Mouse (Mus musculus) bone marrow, adult 2 months (tissue): ENCODE measurements around the gene Olfr31. TPM values are rescaled to one million over a fixed set of nuclear protein-coding genes. Genes with fewer than 3 reads are reported as not detected.

Experiments
- H3K27ac ChIP-seq: fragments of 200-500 bp; 2 replicates; pipeline ENCODE4 v1.5.1; 2012; ENCODE audit warnings: low read depth, mild to moderate bottlenecking, control low read depth, inconsistent platforms, low read length; ENCODE audit not compliant: control insufficient read depth, poor library complexity, insufficient read depth
- H3K4me1 ChIP-seq: fragments of 200-500 bp; 2 replicates; pipeline ENCODE4 v1.6.1; 2011; ENCODE audit warnings: low read length; ENCODE audit not compliant: control insufficient read depth, insufficient read depth
- H3K4me3 ChIP-seq: fragments of 200-500 bp; replicated peaks from 2 replicates; pipeline ENCODE3; 2011; ENCODE audit warnings: mild to moderate bottlenecking, low read depth, low read length, control low read depth; ENCODE audit not compliant: control insufficient read depth
- CTCF ChIP-seq: fragments of 200-500 bp; IDR thresholded peaks from 2 replicates; pipeline ENCODE4 v1.5.1; 2011; ENCODE audit warnings: low read length, control low read depth; ENCODE audit not compliant: control insufficient read depth, insufficient read depth
- POLR2A ChIP-seq: fragments of 200-500 bp; IDR thresholded peaks from 2 replicates; pipeline ENCODE4 v1.6.1; 2011; ENCODE audit warnings: low read depth, mild to moderate bottlenecking, control low read depth, low read length, borderline replicate concordance; ENCODE audit not compliant: control insufficient read depth
- WGBS: fragments of 180-500 bp; shearing (Covaris S2); methylation state at CpG from one replicate; pipeline ENCODE4 v1.1.7; 2018; 5-methylcytosine and 5-hydroxymethylcytosine counted together
- polyA plus RNA-seq: library from polyadenylated mRNA; stranded (reverse); fragments of >200 nt; gene quantifications from 2 replicates; pipeline ENCODE4 v1.2.4, GENCODE M21; 2011; ENCODE audit warnings: low replicate concordance; ENCODE audit not compliant: missing spikeins, insufficient read depth, insufficient read length

Olfr31 gene
- polyA plus RNA-seq, 1 experiment = not detected

GRCm38 (mm10) chr14:14347151-14347835, 24.7 kb downstream of the Olfr31 start:
- no peak overlapping the region for H3K27ac ChIP-seq

GRCm38 (mm10) chr14:14347836-14348621, 25.4 kb downstream of the Olfr31 start:
- H3K27ac ChIP-seq = no peak overlapping the region
- H3K4me3 ChIP-seq = no peak overlapping the region
- TF ChIP-seq CTCF (no peak), POLR2A (no peak)
- H3K4me1 ChIP-seq = no peaks in the 10 kb centered on the region
- 90% methylated on average over 14 of the region's 14 CpGs for WGBS

More at GRCm38 (mm10) chr14:14347151-14347835, 24.7 kb downstream of the Olfr31 start:
- WGBS = 73% methylated on average over 17 of the region's 17 CpGs
- Histone ChIP-seq H3K4me1 (no peaks in the 10 kb centered on the region), H3K4me3 (no peak overlapping the region)
- TF ChIP-seq POLR2A = no peak
- no peak for TF ChIP-seq CTCF

GRCm38 (mm10) chr14:14348674-14349401, 26.2 kb downstream of the Olfr31 start:
- H3K4me1 ChIP-seq = no peaks in the 10 kb centered on the region
- no peak overlapping the region for H3K27ac ChIP-seq
- no peak overlapping the region for H3K4me3 ChIP-seq
- 93% methylated on average over 26 of the region's 26 CpGs for WGBS
- no peak for TF ChIP-seq POLR2A
- TF ChIP-seq CTCF = no peak

GRCm38 (mm10) chr14:14349485-14350262, 27.0 kb downstream of the Olfr31 start:
- Histone ChIP-seq H3K4me1 (no peaks in the 10 kb centered on the region), H3K4me3 (no peak overlapping the region), H3K27ac (no peak overlapping the region)
- WGBS = 92% methylated on average over 20 of the region's 20 CpGs
- TF ChIP-seq CTCF (no peak), POLR2A (no peak; the same call in 1 of the 2 replicates)

- Histone ChIP-seq H3K4me1 (no peaks in the 10 kb centered on the region; the same call in 1 of the 2 replicates), H3K4me3 (no peak overlapping the region), H3K27ac (no peak overlapping the region)
- 94% methylated on average over 29 of the region's 29 CpGs for WGBS
- TF ChIP-seq CTCF = no peak
- no peak; the same call in 1 of the 2 replicates for TF ChIP-seq POLR2A
Observed at GRCm38 (mm10) chr14:14350263-14351147, 27.9 kb downstream of the Olfr31 start.

GRCm38 (mm10) chr14:14351148-14351455, 28.5 kb downstream of the Olfr31 start:
- WGBS = 93% methylated on average over 7 of the region's 7 CpGs
- TF ChIP-seq POLR2A (no peak), CTCF (no peak)
- H3K4me3 ChIP-seq = no peak overlapping the region
- H3K4me1 ChIP-seq = no peaks in the 10 kb centered on the region; the same call in 1 of the 2 replicates
- no peak overlapping the region for H3K27ac ChIP-seq
